Mouse (Mus musculus) thymus, adult 2 months (tissue): ENCODE results near the gene Qrich2.

Experiments used
- CTCF ChIP-seq: fragments of 200-500 bp; IDR thresholded peaks from 2 replicates; pipeline ENCODE4 v1.5.1; 2012; ENCODE audit warnings: mild to moderate bottlenecking, control low read depth, low read length, moderate library complexity, borderline replicate concordance; ENCODE audit not compliant: control insufficient read depth, poor library complexity, insufficient read depth; ENCODE audit errors: extremely low read depth
- POLR2A ChIP-seq: fragments of 200-500 bp; IDR thresholded peaks from 2 replicates; pipeline ENCODE4 v1.6.1; 2012; ENCODE audit warnings: mild to moderate bottlenecking, low read length, control low read depth, moderate library complexity; ENCODE audit not compliant: control insufficient read depth, poor library complexity, insufficient read depth; ENCODE audit errors: extremely low read depth

DNA sequence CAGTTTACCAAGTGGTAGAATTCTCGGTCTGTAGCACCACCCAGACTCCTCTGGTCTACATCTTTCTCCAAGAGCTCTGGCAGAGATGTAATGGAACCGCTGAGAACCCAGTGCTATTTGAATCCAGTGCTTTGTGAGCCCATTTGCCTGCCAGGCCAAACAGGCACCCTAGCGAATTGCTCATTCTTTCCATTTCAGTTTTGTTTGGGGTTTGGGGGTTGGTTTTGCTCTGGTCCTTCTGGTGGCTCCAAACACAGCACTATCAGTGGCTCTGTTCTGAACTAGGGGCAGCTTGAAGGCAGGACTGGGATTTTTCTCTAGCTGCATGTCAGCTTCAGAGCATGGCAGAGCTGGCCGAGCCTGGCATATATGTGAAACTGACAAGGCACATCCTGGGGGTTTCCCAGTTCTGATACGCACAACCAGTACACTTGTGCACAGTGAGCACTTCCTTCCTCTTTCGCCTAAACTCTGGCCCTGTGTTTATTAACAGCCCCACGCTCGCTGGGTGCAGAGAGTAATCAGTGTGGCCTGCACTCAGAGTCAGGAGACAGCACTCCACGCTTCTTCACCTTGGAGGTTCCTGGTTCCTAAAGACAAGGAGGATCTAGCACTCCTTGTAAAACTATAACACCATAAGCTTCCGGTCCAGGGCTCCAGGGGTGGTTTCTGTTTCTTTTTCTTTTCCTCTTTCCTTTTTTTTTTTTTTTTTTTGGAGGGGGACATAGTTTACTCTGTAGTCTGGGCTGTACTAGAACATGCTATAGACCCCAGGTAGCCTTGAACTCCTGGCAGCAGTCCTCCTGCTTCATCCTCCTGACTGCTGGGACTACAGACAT, 42.0 kb downstream of the Qrich2 start:
- TF ChIP-seq CTCF (no peak), POLR2A (no peak)
